Mouse (Mus musculus) hindbrain, embryonic 12.5 days (tissue): ENCODE results near the gene Me3. TPM values are rescaled to one million over a fixed set of nuclear protein-coding genes. Genes with fewer than 3 reads are reported as not detected.
"Not testable (repeated sequence)": the region's sequence is repeated elsewhere in the genome, so short reads cannot be mapped to it uniquely, and the experiment has no call there.

Source experiments
- ATAC-seq: fragments of 200-750 bp; cut with Nextera tagmentation; 2 replicates; pipeline ENCODE4 v1.8.0; 2017; ENCODE audit warnings: moderate TSS enrichment; ENCODE audit not compliant: low FRiP score
- H3K27ac ChIP-seq: fragments of 300-500 bp; sonication (generic); 2 replicates; pipeline ENCODE4 v1.5.1; 2016; ENCODE audit warnings: mild to moderate bottlenecking
- H3K27me3 ChIP-seq: fragments of 300-500 bp; sonication (generic); 2 replicates; pipeline ENCODE4 v1.6.1; 2016; ENCODE audit warnings: mild to moderate bottlenecking
- H3K36me3 ChIP-seq: fragments of 300-500 bp; sonication (generic); 2 replicates; pipeline ENCODE4 v1.6.1; 2016; ENCODE audit warnings: mild to moderate bottlenecking
- H3K4me1 ChIP-seq: fragments of 300-500 bp; sonication (generic); 2 replicates; pipeline ENCODE4 v1.6.1; 2016
- H3K4me2 ChIP-seq: fragments of 300-500 bp; sonication (generic); replicated peaks from 2 replicates; pipeline ENCODE4 v1.6.1; 2016; ENCODE audit warnings: mild to moderate bottlenecking
- H3K4me3 ChIP-seq: fragments of 300-500 bp; sonication (generic); 2 replicates; pipeline ENCODE4 v1.5.1; 2016; ENCODE audit warnings: mild to moderate bottlenecking
- H3K9ac ChIP-seq: fragments of 300-500 bp; sonication (generic); 2 replicates; pipeline ENCODE4 v1.6.1; 2016; ENCODE audit warnings: mild to moderate bottlenecking, moderate library complexity
- H3K9me3 ChIP-seq: fragments of 300-500 bp; sonication (generic); replicated peaks from 2 replicates; pipeline ENCODE4 v1.6.1; 2016; ENCODE audit warnings: mild to moderate bottlenecking
- WGBS: fragments of 180-500 bp; shearing (Covaris S2); methylation state at CpG from one replicate; pipeline ENCODE4 v1.1.7; 2016; 5-methylcytosine and 5-hydroxymethylcytosine counted together
- polyA plus RNA-seq: library from polyadenylated mRNA; unstranded; fragments of >200 nt; fragmentation: Nextera tagmentation; extraction: Ambion mirVana; gene quantifications from 2 replicates; pipeline ENCODE4 v1.2.1, GENCODE M21; 2016

Gene Me3
- polyA plus RNA-seq, 1 experiment from 2014 or later = 1.2 TPM

DNA sequence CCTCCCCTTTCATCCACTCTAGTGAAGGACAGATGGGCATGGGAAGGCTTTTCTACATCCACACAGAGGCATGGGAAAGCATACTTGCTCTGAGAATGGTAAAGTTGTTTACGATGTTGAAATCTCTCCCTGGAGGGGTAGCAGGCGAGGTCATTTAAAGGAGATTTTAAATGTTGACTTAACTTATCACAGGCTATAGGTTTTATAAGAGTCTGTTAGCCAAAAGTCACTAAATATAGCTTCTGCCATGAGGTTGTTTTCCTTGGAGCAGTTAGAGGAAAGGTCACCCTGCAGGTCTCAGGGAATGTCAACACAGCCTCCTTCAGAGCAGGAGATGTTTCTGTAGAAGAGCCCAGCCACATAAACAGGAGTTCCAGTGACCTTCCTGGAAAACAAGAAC is 85.3 kb downstream of the Me3 start:
- WGBS = 71% methylated on average over 2 of the region's 2 CpGs
- no peak overlapping the region for H3K9ac ChIP-seq
- no peak for ATAC-seq
- H3K4me1 ChIP-seq = no peaks in the 10 kb centered on the region
- H3K27ac ChIP-seq = no peak overlapping the region
- no peaks in the 10 kb centered on the region for H3K36me3 ChIP-seq
- no peak overlapping the region for H3K4me2 ChIP-seq
- no peaks in the 10 kb centered on the region for H3K27me3 ChIP-seq
- H3K4me3 ChIP-seq = no peak overlapping the region
- no peaks in the 10 kb centered on the region for H3K9me3 ChIP-seq

DNA sequence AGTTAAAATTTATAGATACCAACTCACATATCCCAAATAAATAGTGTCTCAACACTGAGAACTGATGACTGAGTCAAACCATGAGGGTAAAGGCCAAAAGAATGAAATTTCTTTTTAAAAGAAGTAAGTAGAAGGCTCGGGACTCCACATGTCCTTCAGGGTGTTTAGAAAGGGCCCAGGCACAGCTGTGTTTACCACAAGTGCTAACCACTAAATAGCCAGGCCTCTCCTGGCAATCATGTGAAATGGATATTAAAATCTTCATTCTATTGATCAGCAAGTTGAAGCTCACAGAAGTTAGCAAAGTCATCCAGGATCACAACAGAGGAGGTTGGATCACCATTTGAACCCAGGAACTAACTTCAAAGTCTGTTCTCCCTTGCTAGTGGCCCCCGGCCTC is 86.1 kb downstream of the Me3 start:
- ATAC-seq = no peak
- no peaks in the 10 kb centered on the region for H3K27me3 ChIP-seq
- H3K27ac ChIP-seq = no peak overlapping the region
- no peaks in the 10 kb centered on the region for H3K36me3 ChIP-seq
- no peaks in the 10 kb centered on the region for H3K9me3 ChIP-seq
- H3K9ac ChIP-seq = no peak overlapping the region
- H3K4me3 ChIP-seq = no peak overlapping the region
- WGBS = 75% methylated on average over 2 of the region's 2 CpGs
- no peaks in the 10 kb centered on the region for H3K4me1 ChIP-seq
- no peak overlapping the region for H3K4me2 ChIP-seq

DNA sequence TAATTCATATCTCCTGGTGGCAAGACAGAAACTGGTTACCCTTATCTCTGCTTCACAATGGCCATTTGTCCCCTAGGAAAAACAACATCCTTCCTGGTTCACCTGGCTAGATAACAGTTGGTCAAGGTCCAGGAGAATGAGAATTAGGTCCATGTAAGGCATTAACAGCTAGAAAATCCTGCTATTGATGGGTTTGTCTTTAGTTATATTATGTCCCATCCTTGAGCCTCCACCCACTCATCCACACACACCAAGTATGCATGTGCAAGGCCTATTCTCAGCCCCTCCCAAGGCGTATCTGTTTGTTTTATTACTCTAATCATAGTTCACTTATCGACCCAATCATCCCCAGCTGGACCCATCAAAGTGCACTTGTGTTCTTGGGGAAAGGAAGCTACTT is 88.1 kb downstream of the Me3 start:
- no peak overlapping the region for H3K9ac ChIP-seq
- no peak overlapping the region for H3K4me3 ChIP-seq
- no peaks in the 10 kb centered on the region for H3K4me1 ChIP-seq
- no peaks in the 10 kb centered on the region for H3K27me3 ChIP-seq
- no peaks in the 10 kb centered on the region for H3K9me3 ChIP-seq
- no peak for ATAC-seq
- H3K4me2 ChIP-seq = no peak overlapping the region
- no peak overlapping the region for H3K27ac ChIP-seq
- 90% methylated on average over 2 of the region's 2 CpGs for WGBS
- H3K36me3 ChIP-seq = no peaks in the 10 kb centered on the region

DNA sequence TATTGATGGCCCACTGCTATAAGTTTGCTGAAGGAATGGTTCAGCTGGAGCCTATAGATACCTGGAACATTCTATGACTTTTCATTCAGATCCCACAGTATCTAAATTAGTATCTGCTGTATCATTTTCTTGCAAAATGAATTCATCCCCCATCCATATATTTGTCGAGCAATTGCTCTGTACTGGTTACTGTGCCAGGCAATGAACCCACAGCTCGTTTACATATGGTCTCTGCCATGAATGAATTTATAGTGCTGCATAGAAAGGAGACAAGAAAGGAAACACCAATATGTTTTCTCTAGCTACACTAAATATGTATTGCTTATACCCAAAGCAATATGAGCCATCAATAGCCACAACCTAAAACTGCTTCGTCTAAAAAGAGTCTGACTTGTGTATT is 94.5 kb downstream of the Me3 start:
- H3K27me3 ChIP-seq = no peaks in the 10 kb centered on the region
- H3K4me3 ChIP-seq = no peak overlapping the region
- no peak overlapping the region for H3K9ac ChIP-seq
- H3K36me3 ChIP-seq = no peaks in the 10 kb centered on the region
- H3K4me2 ChIP-seq = no peak overlapping the region
- ATAC-seq = no peak
- WGBS = 86% methylated on average over 3 of the region's 3 CpGs
- H3K4me1 ChIP-seq = no peaks in the 10 kb centered on the region
- H3K9me3 ChIP-seq = no peaks in the 10 kb centered on the region
- H3K27ac ChIP-seq = no peak overlapping the region

DNA sequence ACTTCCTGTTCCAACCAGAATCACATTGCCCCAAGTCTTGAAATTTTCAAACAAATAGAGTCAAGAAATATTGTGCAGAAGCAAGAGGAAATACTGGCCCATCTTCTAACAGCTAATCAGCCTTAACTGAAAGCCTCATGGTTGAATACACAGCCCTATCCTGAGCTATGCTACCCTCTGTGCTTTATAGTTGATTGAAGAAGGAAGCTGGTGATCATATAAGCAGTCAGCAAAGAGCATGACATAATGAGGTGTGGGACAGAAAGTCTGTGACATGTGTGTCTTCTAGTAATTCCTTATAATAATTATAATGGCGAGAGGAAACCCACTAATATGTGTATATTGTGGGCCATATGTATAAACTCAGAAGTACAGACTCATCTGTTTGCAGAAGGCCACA is 95.4 kb downstream of the Me3 start:
- no peaks in the 10 kb centered on the region for H3K9me3 ChIP-seq
- H3K4me1 ChIP-seq = no peaks in the 10 kb centered on the region
- H3K27ac ChIP-seq = no peak overlapping the region
- no peaks in the 10 kb centered on the region for H3K36me3 ChIP-seq
- no peak overlapping the region for H3K9ac ChIP-seq
- no peaks in the 10 kb centered on the region for H3K27me3 ChIP-seq
- WGBS = 84% methylated on average over 1 of the region's 1 CpGs
- H3K4me3 ChIP-seq = no peak overlapping the region
- ATAC-seq = no peak
- H3K4me2 ChIP-seq = no peak overlapping the region

DNA sequence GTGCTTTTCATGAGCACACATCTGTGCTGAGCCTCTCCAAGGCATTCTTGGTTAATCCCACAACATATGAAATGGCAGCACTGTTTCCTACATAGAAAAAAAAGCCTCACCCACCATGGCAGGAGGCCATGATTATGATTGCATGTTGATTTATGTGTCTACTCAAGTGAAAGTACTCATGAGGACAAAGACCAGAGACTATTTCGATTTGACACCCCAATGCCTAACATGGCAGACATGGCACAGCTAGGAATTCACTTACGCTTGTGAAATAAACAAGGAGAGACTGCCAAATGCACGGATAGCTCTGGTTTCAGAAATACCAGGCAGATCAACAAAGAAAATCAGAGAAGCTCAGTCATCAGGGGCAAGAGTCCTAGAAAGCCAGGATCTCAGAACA is 96.2 kb downstream of the Me3 start:
- H3K4me2 ChIP-seq = no peak overlapping the region
- H3K9ac ChIP-seq = no peak overlapping the region
- no peaks in the 10 kb centered on the region for H3K27me3 ChIP-seq
- H3K36me3 ChIP-seq = no peaks in the 10 kb centered on the region
- no peaks in the 10 kb centered on the region for H3K9me3 ChIP-seq
- no peak overlapping the region for H3K27ac ChIP-seq
- no peak overlapping the region for H3K4me3 ChIP-seq
- WGBS = 88% methylated on average over 3 of the region's 3 CpGs
- no peaks in the 10 kb centered on the region for H3K4me1 ChIP-seq
- ATAC-seq = no peak

DNA sequence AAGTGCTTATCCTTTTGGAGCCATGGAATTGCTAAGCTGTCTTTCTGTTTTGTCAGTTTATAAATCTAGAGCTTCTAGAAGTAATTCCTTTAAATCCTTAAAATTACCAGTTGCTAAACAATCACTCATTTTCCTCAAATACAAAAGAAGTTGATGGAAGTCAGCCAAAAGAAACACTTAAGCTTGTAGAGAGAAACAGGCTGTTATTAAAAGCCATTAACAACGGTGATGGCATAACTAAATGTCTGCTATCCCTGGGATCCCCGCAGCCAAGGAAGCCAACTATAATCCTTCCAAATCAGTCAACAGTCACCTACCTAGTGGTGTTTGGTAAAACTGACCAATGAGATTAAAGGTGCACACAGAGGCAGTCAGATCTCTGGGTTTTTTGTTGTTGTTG is 98.3 kb downstream of the Me3 start:
- H3K4me2 ChIP-seq = no peak overlapping the region
- ATAC-seq = no peak
- H3K9ac ChIP-seq = no peak overlapping the region
- H3K4me3 ChIP-seq = no peak overlapping the region
- no peaks in the 10 kb centered on the region for H3K9me3 ChIP-seq
- H3K27me3 ChIP-seq = no peaks in the 10 kb centered on the region
- WGBS = 92% methylated on average over 2 of the region's 2 CpGs
- H3K4me1 ChIP-seq = no peaks in the 10 kb centered on the region
- no peaks in the 10 kb centered on the region for H3K36me3 ChIP-seq
- no peak overlapping the region for H3K27ac ChIP-seq

DNA sequence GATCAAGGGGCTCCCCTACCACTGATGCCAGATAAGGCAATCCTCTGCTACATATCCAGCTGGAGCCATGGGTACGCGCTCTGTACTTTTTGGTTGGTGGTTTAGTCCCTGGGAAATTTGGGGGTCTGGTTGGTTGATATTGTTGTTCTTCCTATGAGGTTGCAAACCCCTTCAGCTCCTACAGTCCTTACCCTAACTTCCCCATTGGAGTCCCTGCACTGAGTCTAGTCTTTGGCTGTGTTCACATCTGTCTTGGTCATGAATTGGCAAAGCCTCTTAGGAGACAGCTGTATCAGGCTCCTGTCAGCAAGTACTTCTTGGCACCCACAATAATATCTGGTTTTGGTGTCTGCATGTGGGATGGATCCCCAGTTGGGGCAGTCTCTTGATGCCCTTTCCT is 98.9 kb downstream of the Me3 start:
- not testable (repeated sequence) for H3K9me3 ChIP-seq, H3K4me1 ChIP-seq, H3K36me3 ChIP-seq, ATAC-seq, H3K27me3 ChIP-seq, H3K4me2 ChIP-seq, H3K27ac ChIP-seq, H3K9ac ChIP-seq, H3K4me3 ChIP-seq
- WGBS = 93% methylated on average over 2 of the region's 2 CpGs

DNA sequence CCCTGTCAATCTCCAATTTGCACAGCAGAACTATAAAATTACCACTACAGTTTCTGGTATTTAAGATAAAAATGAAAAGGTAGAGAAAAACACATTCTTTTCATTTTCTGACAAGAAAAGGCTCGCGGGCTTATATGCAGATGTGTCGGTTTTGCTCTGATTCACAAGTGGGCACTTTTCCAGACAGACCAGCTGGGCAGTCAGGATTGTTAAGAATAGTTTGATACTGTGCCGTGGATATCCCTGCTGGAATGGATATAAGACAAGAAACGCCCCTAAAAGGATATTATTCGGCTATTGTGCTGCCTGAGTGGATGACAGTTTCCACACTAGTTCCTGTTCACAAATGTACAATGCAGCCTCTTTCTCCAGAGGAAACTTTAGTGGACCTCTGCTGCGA is 116.2 kb downstream of the Me3 start:
- Histone ChIP-seq H3K4me2 (no peak overlapping the region), H3K36me3 (no peaks in the 10 kb centered on the region), H3K9me3 (no peaks in the 10 kb centered on the region), H3K9ac (no peak overlapping the region), H3K27ac (no peak overlapping the region), H3K4me3 (no peak overlapping the region), H3K27me3 (no peaks in the 10 kb centered on the region), H3K4me1 (no peaks in the 10 kb centered on the region)
- WGBS = 68% methylated on average over 7 of the region's 7 CpGs
- no peak for ATAC-seq

DNA sequence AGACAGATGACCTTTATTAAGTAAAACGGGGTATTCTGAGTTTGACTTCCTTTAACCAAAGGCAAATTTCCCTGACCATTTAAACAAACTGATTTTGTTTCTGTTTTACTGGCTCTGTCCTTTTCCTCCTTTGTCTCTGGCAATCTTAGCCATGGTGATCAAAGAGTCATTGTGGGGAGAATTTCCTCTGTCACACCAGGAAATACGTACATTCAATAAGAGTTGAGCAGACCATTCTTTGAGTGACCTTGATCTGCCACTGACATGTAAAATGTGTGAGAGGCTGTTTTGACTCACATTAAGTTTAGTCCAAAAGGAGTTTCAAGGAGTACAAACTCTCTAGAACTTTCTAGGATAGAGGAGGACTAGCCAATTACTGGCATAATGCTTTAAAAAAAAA is 117.0 kb downstream of the Me3 start:
- Histone ChIP-seq H3K4me2 (no peak overlapping the region), H3K4me1 (no peaks in the 10 kb centered on the region), H3K36me3 (no peaks in the 10 kb centered on the region), H3K27me3 (no peaks in the 10 kb centered on the region), H3K9ac (no peak overlapping the region), H3K9me3 (no peaks in the 10 kb centered on the region), H3K4me3 (no peak overlapping the region), H3K27ac (no peak overlapping the region)
- 39% methylated on average over 2 of the region's 2 CpGs for WGBS
- ATAC-seq = no peak

DNA sequence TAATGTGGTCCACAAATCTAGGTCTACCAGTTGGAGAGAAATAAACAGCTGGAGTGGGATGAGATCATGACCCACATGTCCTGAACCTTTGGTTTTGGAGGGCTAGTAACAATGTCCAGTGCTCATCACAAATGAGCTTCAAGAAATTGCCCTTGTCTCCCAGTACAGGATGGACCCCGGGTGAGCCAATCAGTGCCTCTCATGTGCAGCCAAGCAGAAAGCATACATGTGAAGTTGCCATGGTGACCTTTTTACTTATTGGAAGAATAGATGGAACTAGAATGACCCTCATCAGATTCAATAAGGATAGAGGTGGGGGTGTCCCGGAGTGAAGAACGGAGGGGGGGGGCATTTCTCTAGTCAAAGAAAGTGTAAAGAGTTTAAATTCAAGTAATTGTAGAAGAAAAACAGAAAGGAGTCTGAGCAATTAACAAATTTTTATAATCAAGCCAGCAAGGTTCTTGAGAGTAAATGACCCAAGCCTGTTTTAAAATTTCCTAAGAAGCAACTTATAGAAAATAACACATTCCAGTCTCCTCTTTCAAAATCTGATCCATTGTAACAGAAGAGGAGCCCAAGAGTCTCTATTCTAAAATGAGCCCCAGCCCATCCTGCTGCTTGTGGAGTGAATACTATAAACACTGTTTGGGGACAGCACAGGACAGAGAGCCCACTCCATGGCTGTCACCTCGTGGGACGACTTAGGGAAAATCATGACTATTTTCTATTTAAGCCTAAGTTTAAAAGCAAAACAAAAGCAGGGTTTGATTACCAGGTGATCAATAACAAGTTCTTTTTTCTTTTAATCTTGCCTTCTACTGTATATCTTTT is 134.7 kb downstream of the Me3 start:
- ATAC-seq = peak; percentile 94
- Histone ChIP-seq H3K4me2 (no peak overlapping the region), H3K27me3 (peaks cover 4% of the 10 kb centered on the region; the same call in 1 of the 2 replicates), H3K27ac (no peak overlapping the region), H3K9ac (no peak overlapping the region), H3K4me1 (0 out of 2 replicates have a peak, but pooled peaks cover 2% of the 10 kb centered on the region), H3K9me3 (no peaks in the 10 kb centered on the region), H3K36me3 (no peaks in the 10 kb centered on the region), H3K4me3 (no peak overlapping the region)
- 19% methylated on average over 5 of the region's 5 CpGs for WGBS

DNA sequence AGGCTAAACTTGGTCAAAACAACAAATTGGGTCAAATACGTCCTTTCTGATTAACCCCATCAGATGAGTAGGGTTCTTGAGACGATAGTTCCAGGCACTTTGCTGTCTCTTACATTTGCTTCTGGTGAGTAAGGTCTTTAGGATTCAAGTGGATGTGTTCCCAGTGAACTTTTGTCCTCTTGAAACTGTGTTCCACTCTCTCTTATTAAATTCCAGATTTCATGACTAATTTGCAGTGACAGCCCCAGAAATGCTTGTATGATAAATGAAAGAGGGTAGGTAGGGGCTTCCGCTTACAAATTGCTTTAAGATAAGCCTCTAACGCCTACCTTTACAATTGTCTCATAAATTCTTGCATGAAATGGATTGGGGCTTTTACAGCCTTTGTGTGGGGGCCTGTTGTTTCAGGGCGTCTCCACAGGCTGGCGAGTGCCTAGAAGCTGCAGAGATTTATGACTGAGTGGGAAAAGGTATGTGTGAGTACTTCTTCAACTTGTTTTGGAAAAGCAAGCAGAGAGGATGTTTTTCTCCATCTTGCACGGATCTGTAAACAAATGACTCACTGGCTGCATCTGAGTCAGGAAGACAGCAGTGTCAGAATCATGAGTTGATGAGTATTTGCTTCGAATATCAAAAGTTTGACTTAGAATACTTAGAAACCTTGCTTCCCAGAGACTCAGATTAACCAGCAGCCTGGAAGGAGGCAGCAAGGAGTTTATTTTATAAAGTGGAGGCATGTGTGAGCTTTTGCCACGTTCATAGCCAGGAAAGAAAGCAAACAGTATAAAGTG is 137.1 kb downstream of the Me3 start:
- Histone ChIP-seq H3K4me1 (peaks cover 11% of the 10 kb centered on the region; the same call in 1 of the 2 replicates), H3K27ac (no peak overlapping the region), H3K36me3 (no peaks in the 10 kb centered on the region), H3K9ac (no peak overlapping the region), H3K9me3 (no peaks in the 10 kb centered on the region), H3K4me3 (no peak overlapping the region), H3K4me2 (no peak overlapping the region), H3K27me3 (peaks cover 4% of the 10 kb centered on the region; the same call in 1 of the 2 replicates)
- ATAC-seq = no peak
- 43% methylated on average over 9 of the region's 9 CpGs for WGBS
